ENCODE assay signal across 18 mouse cellular contexts in the genomic region with DNA sequence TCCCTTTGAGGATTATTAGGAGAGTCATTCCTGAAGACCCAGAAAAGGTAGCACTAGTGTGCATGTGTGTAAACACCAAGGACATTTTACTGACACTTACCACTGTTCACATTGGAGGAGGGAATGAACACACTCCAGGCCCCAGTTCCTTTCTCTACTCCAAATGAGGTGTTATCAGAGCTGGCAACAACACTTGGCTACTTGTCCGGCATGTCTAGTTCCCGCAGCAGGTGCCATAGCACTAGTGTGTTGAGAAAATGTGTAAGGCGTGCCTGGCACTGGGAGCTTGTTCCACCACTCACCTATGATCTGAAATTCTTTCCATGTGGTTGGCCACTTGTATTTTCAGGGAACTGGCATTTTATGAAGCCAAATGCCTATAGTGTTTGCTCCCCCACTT.
DNase-seq lines count a peak whose midpoint lies in the region; ATAC-seq lines count a peak whose summit lies in the region.
"Had no signal": no experiment of that assay in that cellular context is flagged by ENCODE, and none has a peak within 500 bp of the region (broad histone marks: within the 10 kb centered on the region; RNA-seq: fewer than 3 reads in every experiment).

No protein-coding gene starts in this region.

- peak overlapping the region; percentile 53; the same call in 1 of the 2 replicates for H3K27ac ChIP-seq in heart, embryonic 12.5 days (ENCODE audit: poor library complexity, severe bottlenecking)
- H3K27ac ChIP-seq: embryonic facial prominence, embryonic 15.5 days; forebrain, embryonic 10.5 days; hindbrain, embryonic 10.5 days; limb, embryonic 13.5 days; liver, embryonic 14.5 days; midbrain, embryonic 15.5 days had no signal

- H3K36me3 ChIP-seq in heart, embryonic 12.5 days, result no peaks in the 10 kb centered on the region
- H3K36me3 ChIP-seq: embryonic facial prominence, embryonic 15.5 days; forebrain, embryonic 10.5 days; limb, embryonic 13.5 days; midbrain, embryonic 15.5 days had no signal

- no peak overlapping the region for H3K9ac ChIP-seq in heart, embryonic 12.5 days
- H3K9ac ChIP-seq: embryonic facial prominence, embryonic 15.5 days; limb, embryonic 13.5 days; liver, embryonic 14.5 days; midbrain, embryonic 15.5 days had no signal

- H3K27me3 ChIP-seq in heart, embryonic 12.5 days (replicated peaks), result no peaks in the 10 kb centered on the region
- H3K27me3 ChIP-seq: embryonic facial prominence, embryonic 15.5 days; limb, embryonic 13.5 days; midbrain, embryonic 15.5 days had no signal

- WGBS in heart, embryonic 12.5 days, result 40% methylated on average over 3 of the region's 3 CpGs

- no peaks in the 10 kb centered on the region for H3K9me3 ChIP-seq in heart, embryonic 12.5 days (replicated peaks)
- H3K9me3 ChIP-seq: embryonic facial prominence, embryonic 15.5 days; forebrain, embryonic 10.5 days; hindbrain, embryonic 10.5 days; limb, embryonic 13.5 days; midbrain, embryonic 15.5 days had no signal

- DNase-seq in cerebellum, postnatal 36 days, result peak; percentile 11 to 14
- DNase-seq in cerebellum, adult 9-11 months, result no peak
- peak; percentile 60 to 78 for DNase-seq in heart, adult 18-20 months
- peak; percentile 3 for DNase-seq in heart, postnatal 25 days (ENCODE audit: low spot score)
- DNase-seq in adrenal gland, postnatal 4 days (ENCODE audit: low spot score in 2 of 2), result no peak
- no peak for DNase-seq in layer of hippocampus, adult 8-10 months (ENCODE audit: low spot score in 2 of 2)
- DNase-seq: adrenal gland, postnatal 36 days; B cell, adult 2 months; kidney, adult 18-20 months; kidney, postnatal 10 days; layer of hippocampus, adult 9-11 months had no signal

- H3K4me2 ChIP-seq in heart, embryonic 12.5 days, result no peak overlapping the region
- H3K4me2 ChIP-seq: embryonic facial prominence, embryonic 15.5 days; limb, embryonic 13.5 days; midbrain, embryonic 15.5 days had no signal

- peaks cover 41% of the 10 kb centered on the region for H3K4me1 ChIP-seq in heart, embryonic 12.5 days (replicated peaks)
- H3K4me1 ChIP-seq: forebrain, embryonic 10.5 days; midbrain, embryonic 15.5 days had no signal

- ATAC-seq in heart, embryonic 12.5 days (ENCODE audit: insufficient number of reproducible peaks, low FRiP score), result 0 out of 2 replicates have a peak, but pooled peaks have one; percentile 43
- ATAC-seq: midbrain, embryonic 15.5 days had no signal

- intact Hi-C loops in heart, postnatal 25 days (cut with DNase I), result no loop called here

- no peak overlapping the region for H3K4me3 ChIP-seq in heart, embryonic 12.5 days
- H3K4me3 ChIP-seq: embryonic facial prominence, embryonic 15.5 days; forebrain, embryonic 10.5 days; hindbrain, embryonic 10.5 days; limb, embryonic 13.5 days; midbrain, embryonic 15.5 days had no signal

Comparison
In these comparisons a context has a peak if more than half of its experiments do, and no peak if none do; other contexts are left out.
1. DNase-seq: peak in cerebellum, postnatal 36 days (2 of 2), heart, adult 18-20 months (2 of 2) and heart, postnatal 25 days (single experiment); none in cerebellum, adult 9-11 months (single experiment), adrenal gland, postnatal 4 days (0 of 2) and layer of hippocampus, adult 8-10 months (0 of 2).